Mouse (Mus musculus) C2C12 (cell line): ENCODE results near the gene Polr2j.

ENCODE experiments used
- CEBPB ChIP-seq: IDR thresholded peaks from one replicate; pipeline ENCODE4 v1.6.1; 2011; ENCODE audit warnings: low read depth, mild to moderate bottlenecking, control low read depth, moderate library complexity
- CTCF ChIP-seq: IDR thresholded peaks from one replicate; pipeline ENCODE4 v1.5.1; 2011; ENCODE audit not compliant: control insufficient read depth, insufficient read depth, insufficient read length
- MAX ChIP-seq: IDR thresholded peaks from one replicate; pipeline ENCODE4 v1.6.1; 2011; ENCODE audit warnings: mild to moderate bottlenecking, control low read depth
- MYOD1 ChIP-seq: IDR thresholded peaks from one replicate; pipeline ENCODE4 v1.6.1; 2011; ENCODE audit warnings: low read depth; ENCODE audit not compliant: control insufficient read depth, insufficient read length
- MYOG ChIP-seq: IDR thresholded peaks from one replicate; pipeline ENCODE4 v1.6.1; 2011; ENCODE audit not compliant: control insufficient read depth, insufficient read length; ENCODE audit errors: extremely low read depth
- USF1 ChIP-seq: IDR thresholded peaks from one replicate; pipeline ENCODE4 v1.6.1; 2011; ENCODE audit warnings: low read depth, mild to moderate bottlenecking, control low read depth, moderate library complexity

DNA sequence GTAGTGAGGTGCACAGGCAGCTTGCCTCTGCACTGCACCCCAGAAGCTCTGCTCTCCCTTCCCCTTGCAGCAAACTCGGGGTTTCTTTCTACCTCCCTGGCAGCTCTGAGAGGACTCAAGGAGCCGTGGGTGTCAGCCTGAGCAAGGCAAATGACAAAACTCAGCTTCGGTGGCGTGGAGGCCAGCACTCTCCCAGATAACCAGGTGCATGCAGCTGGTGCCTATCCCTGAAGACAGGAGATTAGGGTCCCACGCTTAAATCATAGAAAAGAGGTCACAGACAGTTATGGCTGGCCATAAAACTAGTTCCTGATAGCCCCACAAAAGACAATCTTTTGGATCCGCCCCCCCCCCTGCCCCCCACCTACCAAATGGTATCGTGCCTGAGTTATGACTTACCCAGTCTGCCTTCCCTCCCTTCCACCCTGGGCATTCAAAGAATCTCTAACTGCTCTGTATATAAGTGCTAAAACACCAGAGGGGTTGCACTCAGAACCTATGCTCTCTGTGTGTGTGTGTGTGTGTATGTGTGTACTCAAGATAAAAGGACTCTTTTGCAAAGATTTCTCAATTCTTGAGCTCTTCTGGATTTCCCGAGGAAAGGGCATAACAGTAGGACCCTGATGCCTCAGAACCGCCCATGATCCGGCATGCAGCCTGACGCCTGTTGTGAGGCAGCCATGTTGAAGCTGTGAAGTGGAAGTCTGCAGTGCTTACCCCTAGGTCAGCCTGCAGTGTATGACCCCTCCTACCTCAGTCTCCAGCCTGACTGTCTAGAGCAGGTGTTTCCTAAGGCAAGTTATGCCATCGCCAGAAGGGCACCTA lies 28.4 kb downstream of the Polr2j start:
- TF ChIP-seq CTCF, result no peak
- no peak for TF ChIP-seq CEBPB
- TF ChIP-seq MYOD1, result no peak
- no peak for TF ChIP-seq USF1
- TF ChIP-seq MYOG, result no peak
- no peak for TF ChIP-seq MAX
